13 mouse cellular contexts compared by ENCODE assay signal in genomic region chr6:67501938-67502337, GRCm38 (mm10). TPM values are rescaled to one million over a fixed set of nuclear protein-coding genes. Genes with fewer than 3 reads are reported as not detected.
DNase-seq lines count a peak whose midpoint lies in the region; ATAC-seq and TF ChIP-seq lines count a peak whose summit lies in the region.
"Not testable (repeated sequence)": the region's sequence is repeated elsewhere in the genome, so short reads cannot be mapped to it uniquely, and the experiment has no call there.
"Had no signal": no experiment of that assay in that cellular context is flagged by ENCODE, and none has a peak within 500 bp of the region (broad histone marks: within the 10 kb centered on the region; RNA-seq: fewer than 3 reads in every experiment).

No protein-coding gene starts in this region.

- peak; percentile 79 for ATAC-seq in embryonic facial prominence, embryonic 13.5 days (ENCODE audit: insufficient number of reproducible peaks, insufficient read depth, low FRiP score, low TSS enrichment, low read depth)
- ATAC-seq in forebrain, embryonic 13.5 days: peak; percentile 82
- peak; percentile 39; the same call in 1 of the 2 replicates for ATAC-seq in heart, embryonic 15.5 days (replicated peaks; ENCODE audit: insufficient number of reproducible peaks, insufficient read depth, low FRiP score, low read depth)
- ATAC-seq in kidney, embryonic 15.5 days (replicated peaks; ENCODE audit: low FRiP score): peak; percentile 70; the same call in 1 of the 2 replicates
- ATAC-seq in limb, embryonic 14.5 days (ENCODE audit: low FRiP score, low read depth): 0 out of 2 replicates have a peak, but pooled peaks have one; percentile 37
- ATAC-seq in midbrain, embryonic 12.5 days (ENCODE audit: low FRiP score, low read depth): peak; percentile 75
- peak; percentile 66; the same call in 1 of the 2 replicates for ATAC-seq in neural tube, embryonic 14.5 days (ENCODE audit: low read depth)

- H3K27ac ChIP-seq in embryonic facial prominence, embryonic 13.5 days; forebrain, embryonic 13.5 days; heart, embryonic 15.5 days; kidney, embryonic 15.5 days; limb, embryonic 14.5 days (replicated peaks; ENCODE audit: low read depth, low read length); midbrain, embryonic 12.5 days (replicated peaks); neural tube, embryonic 14.5 days (ENCODE audit: low read depth, low read length): not testable (repeated sequence)

- H3K4me1 ChIP-seq in embryonic facial prominence, embryonic 13.5 days; forebrain, embryonic 13.5 days; heart, embryonic 15.5 days (replicated peaks); kidney, embryonic 15.5 days; limb, embryonic 14.5 days (ENCODE audit: control insufficient read depth, insufficient read depth, low read length); midbrain, embryonic 12.5 days; neural tube, embryonic 14.5 days (ENCODE audit: control insufficient read depth, insufficient read depth, low read length): not testable (repeated sequence)

- not testable (repeated sequence) for H3K9me3 ChIP-seq in embryonic facial prominence, embryonic 13.5 days; forebrain, embryonic 13.5 days (replicated peaks); heart, embryonic 15.5 days (replicated peaks); kidney, embryonic 15.5 days (replicated peaks); limb, embryonic 14.5 days (ENCODE audit: control insufficient read depth, low read length); midbrain, embryonic 12.5 days; neural tube, embryonic 14.5 days (ENCODE audit: control insufficient read depth, low read length)

- not testable (repeated sequence) for H3K27me3 ChIP-seq in embryonic facial prominence, embryonic 13.5 days; forebrain, embryonic 13.5 days; heart, embryonic 15.5 days; kidney, embryonic 15.5 days; limb, embryonic 14.5 days (ENCODE audit: control insufficient read depth, insufficient read depth, low read length); midbrain, embryonic 12.5 days; neural tube, embryonic 14.5 days (ENCODE audit: control insufficient read depth, insufficient read depth, low read length)

- not testable (repeated sequence) for DNase-seq in limb, embryonic 14.5 days (ENCODE audit: low spot score)

- 89% methylated on average over 2 of the region's 6 CpGs for WGBS in embryonic facial prominence, embryonic 13.5 days
- WGBS in forebrain, embryonic 13.5 days: 88% methylated on average over 2 of the region's 6 CpGs
- WGBS in heart, embryonic 15.5 days: 88% methylated on average over 2 of the region's 6 CpGs
- 93% methylated on average over 2 of the region's 6 CpGs for WGBS in kidney, embryonic 15.5 days
- 97% methylated on average over 2 of the region's 6 CpGs for WGBS in limb, embryonic 14.5 days
- WGBS in midbrain, embryonic 12.5 days: 92% methylated on average over 2 of the region's 6 CpGs
- 89% methylated on average over 2 of the region's 6 CpGs for WGBS in neural tube, embryonic 14.5 days

- not testable (repeated sequence) for H3K9ac ChIP-seq in embryonic facial prominence, embryonic 13.5 days; forebrain, embryonic 13.5 days; heart, embryonic 15.5 days; kidney, embryonic 15.5 days; limb, embryonic 14.5 days (ENCODE audit: low read depth, low read length, severe bottlenecking); midbrain, embryonic 12.5 days (replicated peaks); neural tube, embryonic 14.5 days (replicated peaks; ENCODE audit: low read depth, low read length)

- TF ChIP-seq POLR2A in limb, embryonic 14.5 days (IDR thresholded peaks at IDR 0.05; ENCODE audit: borderline replicate concordance, extremely low read depth, insufficient read depth, insufficient read length): not testable (repeated sequence)

- H3K36me3 ChIP-seq in embryonic facial prominence, embryonic 13.5 days; forebrain, embryonic 13.5 days (ENCODE audit: poor library complexity, severe bottlenecking); heart, embryonic 15.5 days; kidney, embryonic 15.5 days; limb, embryonic 14.5 days (ENCODE audit: control insufficient read depth, insufficient read depth, low read length); midbrain, embryonic 12.5 days; neural tube, embryonic 14.5 days (ENCODE audit: control insufficient read depth, insufficient read depth, low read length): not testable (repeated sequence)

- H3K4me3 ChIP-seq in embryonic facial prominence, embryonic 13.5 days; forebrain, embryonic 13.5 days; heart, embryonic 15.5 days; kidney, embryonic 15.5 days (replicated peaks); limb, embryonic 14.5 days (replicated peaks; ENCODE audit: low read length); midbrain, embryonic 12.5 days; neural tube, embryonic 14.5 days (ENCODE audit: low read depth, low read length): not testable (repeated sequence)

- H3K4me2 ChIP-seq in embryonic facial prominence, embryonic 13.5 days; forebrain, embryonic 13.5 days; heart, embryonic 15.5 days; kidney, embryonic 15.5 days; limb, embryonic 14.5 days (replicated peaks; ENCODE audit: low read depth, low read length, severe bottlenecking); midbrain, embryonic 12.5 days (replicated peaks); neural tube, embryonic 14.5 days (ENCODE audit: low read depth, low read length): not testable (repeated sequence)

RNA-seq across cellular contexts. Expression of gene Il23r, which starts 10.3 kb away (rescaled TPM):
- polyA plus RNA-seq in embryonic facial prominence, embryonic 13.5 days (2015; fragmentation: Nextera tagmentation; extraction: Ambion mirVana): not detected in 2 replicates
- polyA plus RNA-seq in forebrain, embryonic 13.5 days (2015; fragmentation: Nextera tagmentation; extraction: Ambion mirVana): not detected in 2 replicates
- polyA plus RNA-seq in heart, embryonic 15.5 days (2015; fragmentation: Nextera tagmentation; extraction: Ambion mirVana): not detected in 2 replicates
- not detected in 2 replicates for polyA plus RNA-seq in kidney, embryonic 15.5 days (2015; fragmentation: Nextera tagmentation; extraction: Ambion mirVana)
- not detected in 2 replicates for polyA plus RNA-seq in limb, embryonic 14.5 days (2012; rRNA removed)
- not detected in 2 replicates for polyA plus RNA-seq in limb, embryonic 14.5 days (2014; fragmentation: Nextera tagmentation; extraction: Ambion mirVana)
- polyA plus RNA-seq in midbrain, embryonic 12.5 days (2016; fragmentation: Nextera tagmentation; extraction: Ambion mirVana): not detected in 2 replicates
- polyA plus RNA-seq in neural tube, embryonic 14.5 days (2014; fragmentation: Nextera tagmentation; extraction: Ambion mirVana): not detected in 2 replicates
- polyA plus RNA-seq: cortical plate, adult 2 months; forebrain, embryonic 10.5 days; G1E; heart, embryonic 12.5 days; limb, embryonic 12.5 days; liver, embryonic 13.5 days had no signal

RNA-seq across cellular contexts. Expression of gene Tacstd2, which starts 33.7 kb away (rescaled TPM):
- 54.0 and 61.6 TPM in 2 replicates for polyA plus RNA-seq in embryonic facial prominence, embryonic 13.5 days (2015; fragmentation: Nextera tagmentation; extraction: Ambion mirVana)
- polyA plus RNA-seq in forebrain, embryonic 13.5 days (2015; fragmentation: Nextera tagmentation; extraction: Ambion mirVana): 0.13 and 0.23 TPM in 2 replicates
- polyA plus RNA-seq in heart, embryonic 15.5 days (2015; fragmentation: Nextera tagmentation; extraction: Ambion mirVana): 0.62 and 3.4 TPM in 2 replicates
- 61.1 and 63.1 TPM in 2 replicates for polyA plus RNA-seq in kidney, embryonic 15.5 days (2015; fragmentation: Nextera tagmentation; extraction: Ambion mirVana)
- polyA plus RNA-seq in limb, embryonic 14.5 days (2012; rRNA removed): 70.8 and 87.1 TPM in 2 replicates
- polyA plus RNA-seq in limb, embryonic 14.5 days (2014; fragmentation: Nextera tagmentation; extraction: Ambion mirVana): 152 and 195 TPM in 2 replicates
- polyA plus RNA-seq in midbrain, embryonic 12.5 days (2016; fragmentation: Nextera tagmentation; extraction: Ambion mirVana): 3.3 and 5.6 TPM in 2 replicates
- polyA plus RNA-seq in neural tube, embryonic 14.5 days (2014; fragmentation: Nextera tagmentation; extraction: Ambion mirVana): 0.55 and 0.64 TPM in 2 replicates
- polyA plus RNA-seq: G1E had no signal
